Mouse (Mus musculus): ENCODE measurements at regions not wholly inside any gene's neighbourhood (a gene's known extent, or its start where the extent isn't known, plus 50 kb on each side); places are given as distances from the start of the nearest gene placed in this dataset.

GRCm38 (mm10) chr6:144883117-144883516 lies 101.3 kb upstream of the Sox5 start:
- intact Hi-C loops (cut with DNase I; ENCODE audit: low total_unique reads): no loop called here
- no peak for DNase-seq

GRCm38 (mm10) chr6:144880098-144880497 lies 98.3 kb upstream of the Sox5 start:
- DNase-seq: no peak
- intact Hi-C loops (cut with DNase I; ENCODE audit: low total_unique reads): no loop called here

GRCm38 (mm10) chr6:144876758-144877157 lies 95.0 kb upstream of the Sox5 start:
- DNase-seq: no peak
- intact Hi-C loops (cut with DNase I; ENCODE audit: low total_unique reads): no loop called here

- intact Hi-C loops (cut with DNase I; ENCODE audit: low total_unique reads): no loop called here
- DNase-seq: no peak
These were observed 94.1 kb upstream of the Sox5 start for GRCm38 (mm10) chr6:144875862-144876261.

GRCm38 (mm10) chr6:144874251-144874650 lies 92.5 kb upstream of the Sox5 start:
- intact Hi-C loops (cut with DNase I; ENCODE audit: low total_unique reads): no loop called here
- DNase-seq: no peak

- intact Hi-C loops (cut with DNase I; ENCODE audit: low total_unique reads): no loop called here
- DNase-seq: no peak
These were observed 89.2 kb upstream of the Sox5 start for GRCm38 (mm10) chr6:144870949-144871348.

- intact Hi-C loops (cut with DNase I; ENCODE audit: low total_unique reads): no loop called here
- DNase-seq: no peak
These were observed 85.6 kb upstream of the Sox5 start for GRCm38 (mm10) chr6:144867333-144867732.

GRCm38 (mm10) chr6:144864026-144864425 lies 82.2 kb upstream of the Sox5 start:
- no peak for DNase-seq
- intact Hi-C loops (cut with DNase I; ENCODE audit: low total_unique reads): no loop called here

GRCm38 (mm10) chr6:144863430-144863994 lies 81.7 kb upstream of the Sox5 start:
- intact Hi-C loops (cut with DNase I; ENCODE audit: low total_unique reads): no loop called here
- no peak for DNase-seq

- intact Hi-C loops (cut with DNase I; ENCODE audit: low total_unique reads): no loop called here
- DNase-seq: no peak
These were observed 59.7 kb upstream of the Sox5 start for GRCm38 (mm10) chr6:144841510-144841909.

GRCm38 (mm10) chr6:144839383-144839782 lies 57.6 kb upstream of the Sox5 start:
- intact Hi-C loops (cut with DNase I; ENCODE audit: low total_unique reads): no loop called here
- no peak for DNase-seq

- intact Hi-C loops (cut with DNase I; ENCODE audit: low total_unique reads): no loop called here
- DNase-seq: no peak
These were observed 52.8 kb upstream of the Sox5 start for GRCm38 (mm10) chr6:144834323-144835183.
